Mouse (Mus musculus) heart, postnatal 0 days (tissue): ENCODE measurements around the gene Rasa4.

Experiments used
- CTCF ChIP-seq: IDR thresholded peaks from 2 replicates; pipeline ENCODE4 v1.5.1; 2016; ENCODE audit warnings: antibody characterized with exemption, control low read depth, low read depth
- EP300 ChIP-seq: IDR thresholded peaks from 2 replicates; pipeline ENCODE4 v1.6.1; 2016; ENCODE audit warnings: antibody characterized with exemption, low read depth

- TF ChIP-seq CTCF (no peak), EP300 (no peak)
Observed at GRCm38 (mm10) chr5:136142746-136143145, 59.0 kb downstream of the Rasa4 start.
